Mouse (Mus musculus): ENCODE measurements at regions not wholly inside any gene's neighbourhood (a gene's known extent, or its start where the extent isn't known, plus 50 kb on each side); places are given as distances from the start of the nearest gene placed in this dataset.

- no peak for TF ChIP-seq CTCF (IDR thresholded peaks at IDR 0.05)
- in situ Hi-C loops (cut with MboI; ENCODE audit: low pct_unique_long_range_greater_than_20kb), result no loop called here
- no peak for DNase-seq (ENCODE audit: low read depth, low spot score)
- peaks cover 17% of the 10 kb centered on the region for H3K27me3 ChIP-seq
- POLR2A ChIA-PET, result interaction anchor here (0.7 kb wide), 1 partner anchor 90 kb away, joined by 6 read pairs; no protein-coding TSS in a partner anchor
- CTCF ChIA-PET, result interaction anchor here (1.3 to 1.5 kb wide), 2 partner anchors 10 to 23 kb away, joined by 3 read pairs; no protein-coding TSS in a partner anchor
- ATAC-seq, result no peak
These were observed 102.9 kb upstream of the Rsrc1 start for GRCm38 (mm10) chr3:66878336-66878735.

DNA sequence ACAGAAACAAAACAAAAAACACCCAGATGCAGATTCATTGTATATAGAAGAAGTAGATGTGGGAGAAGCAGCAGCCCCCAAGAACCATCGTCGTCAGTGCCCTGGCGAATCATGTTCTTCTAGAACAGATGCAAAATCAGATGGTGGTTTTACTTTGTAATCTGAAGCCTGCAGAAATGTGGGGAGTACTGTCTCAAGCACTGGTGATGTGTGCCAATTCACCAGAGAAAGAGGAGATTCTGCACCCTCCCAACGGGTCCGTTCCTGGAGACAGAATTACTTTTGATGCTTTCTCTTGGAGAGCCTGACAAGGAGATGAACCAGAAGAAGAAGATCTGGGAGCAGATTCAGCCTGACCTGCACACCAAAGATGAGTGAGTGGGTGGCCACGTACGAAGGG lies 98.5 kb upstream of the Rsrc1 start:
- ChIA-PET POLR2A (no interaction called here), CTCF (no interaction called here)
- no peak for DNase-seq (ENCODE audit: low read depth, low spot score)
- no peak for ATAC-seq
- in situ Hi-C loops (cut with MboI; ENCODE audit: low pct_unique_long_range_greater_than_20kb), result no loop called here
- no peak for TF ChIP-seq CTCF (IDR thresholded peaks at IDR 0.05)
- peaks cover 16% of the 10 kb centered on the region for H3K27me3 ChIP-seq

DNA sequence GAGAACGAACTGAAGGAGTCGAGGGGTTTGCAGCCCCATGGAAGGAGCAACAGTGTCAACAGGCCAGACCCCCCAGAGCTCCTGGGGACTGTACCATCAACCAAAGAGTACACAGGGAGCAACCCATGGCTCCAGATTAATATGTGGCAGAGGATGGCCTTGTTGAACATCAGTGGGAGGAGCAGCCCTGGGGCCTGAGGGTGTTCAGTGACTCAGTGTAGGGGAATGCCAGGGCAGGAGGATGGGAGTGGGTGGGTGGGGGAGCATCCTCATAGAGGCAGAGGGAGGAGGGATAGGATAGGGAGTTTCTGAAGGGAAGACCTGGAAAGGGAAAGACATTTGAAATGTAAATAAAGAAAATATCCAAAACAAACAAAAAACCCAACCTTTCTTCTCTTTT lies 85.5 kb upstream of the Rsrc1 start:
- no peak for TF ChIP-seq CTCF (IDR thresholded peaks at IDR 0.05)
- H3K27me3 ChIP-seq, result no peaks in the 10 kb centered on the region
- peak; percentile 26 for ATAC-seq
- no peak for DNase-seq (ENCODE audit: low read depth, low spot score)
- in situ Hi-C loops (cut with MboI; ENCODE audit: low pct_unique_long_range_greater_than_20kb), result no loop called here
- CTCF ChIA-PET, result no interaction called here
- POLR2A ChIA-PET, result no interaction called here

Measured in Patski (cell line).